Mouse (Mus musculus) limb, embryonic 14.5 days (tissue): Measurements from ENCODE around the gene Mslnl. TPM values are rescaled to one million over a fixed set of nuclear protein-coding genes. Genes with fewer than 3 reads are reported as not detected.

ENCODE experiments used
- ATAC-seq: fragments of 200-750 bp; cut with Nextera tagmentation; 2 replicates; pipeline ENCODE4 v1.8.0; 2017; ENCODE audit warnings: low read depth, moderate number of reproducible peaks, moderate TSS enrichment; ENCODE audit not compliant: low FRiP score
- DNase-seq: peaks from one replicate; pipeline ENCODE4 v3.0.0-alpha.2; 2015; ENCODE audit warnings: low spot score
- H3K27ac ChIP-seq: fragments of 300-500 bp; sonication (generic); replicated peaks from 2 replicates; pipeline ENCODE4 v1.5.1; 2014; ENCODE audit warnings: low read depth, mild to moderate bottlenecking, low read length, moderate library complexity, mixed read lengths
- H3K27me3 ChIP-seq: fragments of 300-500 bp; sonication (generic); 2 replicates; pipeline ENCODE4 v1.6.1; 2014; ENCODE audit warnings: low read length, mixed read lengths; ENCODE audit not compliant: control insufficient read depth, insufficient read depth
- H3K36me3 ChIP-seq: fragments of 300-500 bp; sonication (generic); 2 replicates; pipeline ENCODE4 v1.6.1; 2014; ENCODE audit warnings: mild to moderate bottlenecking, low read length, moderate library complexity, mixed read lengths; ENCODE audit not compliant: control insufficient read depth, insufficient read depth
- H3K4me1 ChIP-seq: fragments of 300-500 bp; sonication (generic); 2 replicates; pipeline ENCODE4 v1.6.1; 2014; ENCODE audit warnings: antibody characterized with exemption, low read length, mixed read lengths; ENCODE audit not compliant: control insufficient read depth, insufficient read depth
- H3K4me2 ChIP-seq: fragments of 300-500 bp; sonication (generic); replicated peaks from 2 replicates; pipeline ENCODE4 v1.6.1; 2014; ENCODE audit warnings: low read depth, mild to moderate bottlenecking, low read length, moderate library complexity; ENCODE audit not compliant: severe bottlenecking
- H3K4me3 ChIP-seq: fragments of 300-500 bp; sonication (generic); replicated peaks from 2 replicates; pipeline ENCODE4 v1.5.1; 2014; ENCODE audit warnings: low read length
- H3K9ac ChIP-seq: fragments of 300-500 bp; sonication (generic); 2 replicates; pipeline ENCODE4 v1.6.1; 2014; ENCODE audit warnings: mild to moderate bottlenecking, low read depth, low read length, moderate library complexity; ENCODE audit not compliant: severe bottlenecking
- H3K9me3 ChIP-seq: fragments of 300-500 bp; sonication (generic); 2 replicates; pipeline ENCODE4 v1.6.1; 2016; ENCODE audit warnings: low read length; ENCODE audit not compliant: control insufficient read depth
- POLR2A ChIP-seq: fragments of 200-500 bp; IDR thresholded peaks from 2 replicates; pipeline ENCODE4 v1.8.0; 2012; ENCODE audit warnings: inconsistent platforms, mild to moderate bottlenecking, moderate library complexity, borderline replicate concordance; ENCODE audit not compliant: insufficient read depth, insufficient read length; ENCODE audit errors: extremely low read depth
- WGBS: fragments of 180-500 bp; shearing (Covaris S2); extraction: QIAGEN DNeasy Blood & Tissue Kit; methylation state at CpG from one replicate; pipeline ENCODE4 v1.1.7; 2014; 5-methylcytosine and 5-hydroxymethylcytosine counted together
- polyA plus RNA-seq, 2 experiments: library from polyadenylated mRNA; depleted of rRNA in 1 of 2; stranded (reverse) in 1 of 2; unstranded in 1 of 2; fragments of >200 nt; fragmentation: Nextera tagmentation in 1 of 2; extraction: Ambion mirVana in 1 of 2; gene quantifications; 2 replicates each; pipeline versions ENCODE4 v1.2.1 to v1.2.3; 2012 to 2014

Mslnl gene
- polyA plus RNA-seq, 2 experiments: 0.10 TPM

DNA sequence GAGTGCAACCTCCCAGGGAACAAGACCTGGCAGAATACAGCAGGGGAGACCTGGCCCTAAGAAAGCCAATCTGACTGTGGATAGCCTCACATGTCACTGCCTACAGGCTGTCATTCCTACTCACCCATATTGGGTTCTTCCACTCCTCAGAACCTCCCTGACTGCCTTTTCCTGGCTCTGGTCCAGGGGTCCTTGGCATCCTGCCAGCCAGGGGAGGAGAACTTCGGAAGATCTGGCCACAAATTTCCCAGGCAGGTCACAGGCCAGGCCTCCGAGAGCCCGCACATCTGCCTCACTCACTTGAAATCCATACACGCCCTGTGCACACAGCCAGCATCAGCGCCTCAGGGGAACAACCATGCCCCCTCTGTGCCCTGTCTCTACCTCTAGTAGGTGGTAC lies 15.6 kb downstream of the Mslnl start:
- WGBS: 32% methylated on average over 5 of the region's 5 CpGs
- Histone ChIP-seq H3K4me1 (no peaks in the 10 kb centered on the region), H3K36me3 (no peaks in the 10 kb centered on the region), H3K27me3 (no peaks in the 10 kb centered on the region), H3K27ac (no peak overlapping the region), H3K4me2 (no peak overlapping the region), H3K4me3 (no peak overlapping the region), H3K9me3 (no peaks in the 10 kb centered on the region), H3K9ac (peak overlapping the region; percentile 21; the same call in 1 of the 2 replicates)
- no peak for ATAC-seq
- DNase-seq: no peak
- no peak for TF ChIP-seq POLR2A

DNA sequence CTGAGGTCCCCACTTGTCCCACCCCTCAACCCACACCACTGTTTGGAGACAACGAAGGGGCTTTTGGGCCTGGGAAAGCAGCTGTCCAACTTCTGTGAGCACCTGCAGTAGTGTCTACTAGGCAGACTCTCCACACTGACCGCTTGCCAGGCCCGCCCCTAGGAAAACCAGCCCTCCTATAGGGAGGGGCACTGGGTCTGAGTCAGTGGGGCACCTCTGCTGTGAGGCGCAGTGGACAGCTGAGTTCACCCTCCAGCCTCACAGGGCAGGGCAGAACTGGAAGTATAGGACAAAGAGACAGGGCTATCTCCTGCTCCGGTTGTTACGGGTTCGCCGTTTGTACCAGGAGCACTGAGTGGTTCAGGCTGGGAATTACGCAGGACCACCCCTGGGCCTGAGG lies 18.4 kb downstream of the Mslnl start, which contains the start of gene Msln:
TSS of gene Msln (minus strand) at position 138 of the 400 bp plus-strand sequence.
- no peak for TF ChIP-seq POLR2A
- Histone ChIP-seq H3K9me3 (no peaks in the 10 kb centered on the region), H3K27me3 (no peaks in the 10 kb centered on the region), H3K4me3 (no peak within 1 kb of the TSS), H3K4me1 (no peaks in the 10 kb centered on the region), H3K27ac (no peak within 1 kb of the TSS), H3K4me2 (no peak within 1 kb of the TSS), H3K36me3 (no peaks in the 10 kb centered on the region), H3K9ac (0 out of 2 replicates have a peak within 1 kb of the TSS, but pooled peaks have one; percentile 25)
- no peak for ATAC-seq
- WGBS: 81% methylated on average over 8 of the region's 9 CpGs
- no peak for DNase-seq

DNA sequence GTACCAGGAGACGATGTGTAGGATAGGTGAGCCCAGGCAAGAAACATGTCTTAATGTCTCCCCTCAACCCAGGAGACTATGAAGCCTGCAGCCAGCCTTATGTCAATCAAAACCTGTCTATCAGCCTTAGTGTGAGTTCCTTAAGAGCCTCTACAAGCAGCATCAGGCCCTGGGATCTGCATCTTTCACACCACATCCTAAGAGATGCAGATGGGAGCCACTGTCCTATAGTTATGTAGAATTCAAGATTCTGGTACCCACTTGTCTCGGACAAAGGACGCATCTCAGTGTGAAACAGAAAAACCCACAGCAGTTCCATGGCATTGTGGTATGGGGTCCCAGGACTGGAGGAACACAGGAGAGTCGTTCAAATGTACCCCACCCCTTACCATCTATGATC lies 19.2 kb downstream of the Mslnl start:
- 0 out of 2 replicates have a peak overlapping the region, but pooled peaks have one; percentile 25 for H3K9ac ChIP-seq
- no peaks in the 10 kb centered on the region for H3K4me1 ChIP-seq
- ATAC-seq: no peak
- H3K4me2 ChIP-seq: no peak overlapping the region
- DNase-seq: no peak
- H3K9me3 ChIP-seq: no peaks in the 10 kb centered on the region
- 68% methylated on average over 4 of the region's 4 CpGs for WGBS
- H3K4me3 ChIP-seq: no peak overlapping the region
- no peaks in the 10 kb centered on the region for H3K36me3 ChIP-seq
- H3K27me3 ChIP-seq: no peaks in the 10 kb centered on the region
- no peak for TF ChIP-seq POLR2A
- no peak overlapping the region for H3K27ac ChIP-seq

DNA sequence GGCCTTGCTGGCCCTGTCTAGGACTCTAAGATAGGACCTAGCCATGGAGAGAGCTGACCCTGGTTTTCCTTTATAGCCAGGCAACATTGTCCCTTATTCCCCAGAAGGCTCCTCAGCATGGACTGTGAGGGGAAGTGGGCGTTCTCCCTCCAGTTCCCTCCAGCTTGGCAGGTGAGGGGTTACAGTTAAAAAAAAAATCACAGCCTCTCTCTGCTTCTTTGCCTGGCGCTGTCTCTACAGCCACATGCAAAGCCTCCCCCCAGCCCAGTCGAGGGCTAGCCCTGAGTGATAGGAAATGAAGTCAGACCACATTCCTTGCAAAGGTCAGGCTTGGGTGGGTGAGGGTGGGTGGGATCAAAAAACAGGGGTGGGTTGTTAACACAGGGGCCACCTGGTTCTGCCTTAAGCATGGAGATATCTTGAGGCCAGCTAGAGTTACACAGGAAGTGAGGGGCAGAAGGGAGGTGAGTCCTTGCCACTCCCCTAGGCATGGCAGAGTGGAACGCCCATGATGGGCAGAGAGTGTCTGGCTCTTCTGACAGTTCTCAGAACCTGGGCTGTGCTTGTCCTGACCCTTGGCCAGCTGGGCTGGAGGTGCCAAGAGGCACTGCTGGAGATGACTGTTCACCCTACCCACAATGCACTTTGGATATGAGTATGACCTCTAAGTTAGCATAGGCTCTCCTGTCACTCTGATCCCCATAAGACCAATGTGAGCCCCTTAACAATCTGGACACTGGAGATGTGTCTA lies 20.0 kb downstream of the Mslnl start:
- Histone ChIP-seq H3K36me3 (no peaks in the 10 kb centered on the region), H3K4me3 (no peak overlapping the region), H3K9me3 (no peaks in the 10 kb centered on the region), H3K27me3 (no peaks in the 10 kb centered on the region), H3K27ac (no peak overlapping the region), H3K4me1 (no peaks in the 10 kb centered on the region), H3K9ac (0 out of 2 replicates have a peak overlapping the region, but pooled peaks have one; percentile 25), H3K4me2 (no peak overlapping the region)
- 23% methylated on average over 4 of the region's 4 CpGs for WGBS
- TF ChIP-seq POLR2A: no peak
- no peak for ATAC-seq
- no peak for DNase-seq

DNA sequence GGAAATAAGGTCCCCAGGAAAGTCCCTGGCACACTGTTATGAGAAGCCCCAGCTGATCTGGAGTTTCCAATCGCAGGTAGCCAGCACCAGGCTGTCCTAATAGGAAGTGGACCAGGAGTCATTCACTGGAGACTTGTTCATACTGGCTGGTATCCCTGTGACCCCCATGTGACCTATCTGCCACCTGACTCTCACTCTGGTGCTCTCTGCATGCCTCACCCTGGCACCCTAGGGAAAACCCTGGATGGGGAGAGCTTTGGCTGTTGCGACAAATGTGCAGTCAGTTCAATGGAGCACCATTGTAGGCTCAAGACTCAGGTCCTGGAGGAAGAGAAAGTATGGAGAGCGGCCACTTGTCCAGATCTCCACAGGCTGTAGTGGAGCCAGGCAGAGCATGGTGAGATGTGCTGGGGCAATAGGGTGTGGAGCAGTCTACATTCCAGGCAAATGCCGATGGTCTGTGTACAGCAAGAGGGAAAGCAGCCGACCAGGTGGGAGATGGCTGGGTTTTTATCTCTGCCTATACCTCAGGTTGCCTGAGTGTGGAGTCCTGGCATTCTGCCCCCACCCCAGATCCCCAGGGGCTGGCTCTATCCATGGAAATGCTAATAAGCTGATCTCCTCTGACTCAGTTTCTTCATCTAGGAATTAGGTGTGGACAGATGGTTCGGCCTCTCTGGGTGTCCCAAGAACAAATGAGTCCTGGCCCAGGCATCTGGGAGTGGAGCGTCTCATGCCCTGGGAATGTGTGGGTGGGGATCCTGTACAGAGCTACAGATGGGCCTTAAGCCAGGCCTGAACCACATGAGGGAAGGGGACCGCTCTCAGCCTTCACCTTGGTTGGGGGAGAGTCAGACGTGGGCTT lies 20.8 kb downstream of the Mslnl start:
- ATAC-seq (no peak), DNase-seq (no peak)
- Histone ChIP-seq H3K27ac (no peak overlapping the region), H3K27me3 (no peaks in the 10 kb centered on the region), H3K4me1 (no peaks in the 10 kb centered on the region), H3K9me3 (no peaks in the 10 kb centered on the region), H3K4me2 (no peak overlapping the region), H3K4me3 (no peak overlapping the region), H3K9ac (no peak overlapping the region), H3K36me3 (no peaks in the 10 kb centered on the region)
- no peak for TF ChIP-seq POLR2A
- 75% methylated on average over 9 of the region's 9 CpGs for WGBS
